Mouse (Mus musculus) thymus, postnatal 25 days (tissue): ENCODE measurements around the gene 4921511C20Rik.

Source experiments
- DNase-seq: peaks from one replicate; pipeline ENCODE4 v3.0.0; 2022

Gene 4921511C20Rik

DNA sequence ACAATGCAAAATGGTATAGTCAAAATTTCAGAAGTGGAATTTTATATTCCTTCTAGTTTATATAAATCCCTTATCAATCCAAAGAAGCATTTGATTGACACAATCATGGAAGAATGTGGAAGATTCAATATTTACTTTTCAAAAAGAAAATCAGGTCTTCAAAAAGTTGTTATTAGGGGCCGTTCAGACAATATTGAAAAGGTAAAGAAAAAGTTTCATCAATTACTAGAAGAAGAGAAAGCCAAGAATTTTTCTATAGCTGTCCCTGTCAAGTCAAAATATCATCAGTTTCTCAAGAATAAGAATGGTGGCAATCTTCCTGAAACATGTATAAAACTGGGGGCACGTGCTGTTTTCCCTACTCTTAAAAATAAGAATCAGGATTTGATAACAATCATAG lies at the start of gene 4921511C20Rik:
TSS of gene 4921511C20Rik (plus strand) at position 301 of the 400 bp plus-strand sequence.
- no peak for DNase-seq
